7 mouse cellular contexts compared by ENCODE assay signal in genomic region chr2:18676936-18677491, GRCm38 (mm10). TPM values are rescaled to one million over a fixed set of nuclear protein-coding genes. Genes with fewer than 3 reads are reported as not detected.
DNase-seq lines count a peak whose midpoint lies in the region; ATAC-seq and TF ChIP-seq lines count a peak whose summit lies in the region.

Bmi1 (plus strand) TSS chr2:18677018.

- TF ChIP-seq CTCF in cortical plate, adult 2 months (IDR thresholded peaks at IDR 0.05; ENCODE audit: extremely low read depth, insufficient read depth, low read length): no peak
- no peak for TF ChIP-seq CTCF in hindbrain, postnatal 0 days (IDR thresholded peaks at IDR 0.05; ENCODE audit: low read depth)
- no peak for TF ChIP-seq CTCF in small intestine, adult 2 months (IDR thresholded peaks at IDR 0.05; ENCODE audit: extremely low read depth, insufficient read length, insufficient replicate concordance, low read depth, low read length)

- no peak for TF ChIP-seq POLR2A in cortical plate, adult 2 months (IDR thresholded peaks at IDR 0.05; ENCODE audit: extremely low read depth, insufficient read depth, low read length)
- TF ChIP-seq POLR2A in small intestine, adult 2 months (IDR thresholded peaks at IDR 0.05; ENCODE audit: low read depth, low read length): peak; percentile 42

- peaks cover 6% of the 10 kb centered on the region; the same call in 1 of the 2 replicates for H3K4me1 ChIP-seq in cortical plate, adult 2 months (ENCODE audit: control insufficient read depth, insufficient read depth, low read length)
- H3K4me1 ChIP-seq in hindbrain, postnatal 0 days (ENCODE audit: insufficient read depth, low read length): 0 out of 2 replicates have a peak, but pooled peaks cover 7% of the 10 kb centered on the region
- H3K4me1 ChIP-seq in megakaryocyte, embryonic 14.5 days: peaks cover 32% of the 10 kb centered on the region
- no peaks in the 10 kb centered on the region; the same call in 1 of the 2 replicates for H3K4me1 ChIP-seq in small intestine, adult 2 months (ENCODE audit: control insufficient read depth, insufficient read depth, insufficient read length, low read length)

- no peaks in the 10 kb centered on the region for H3K36me3 ChIP-seq in hindbrain, postnatal 0 days (ENCODE audit: insufficient read depth, low read length)
- peaks cover 20% of the 10 kb centered on the region for H3K36me3 ChIP-seq in megakaryocyte, embryonic 14.5 days (replicated peaks; ENCODE audit: low read length)
- no peaks in the 10 kb centered on the region for H3K36me3 ChIP-seq in small intestine, adult 2 months (ENCODE audit: control insufficient read depth, insufficient read depth, low read length)

- peak; percentile 67 for ATAC-seq in hindbrain, postnatal 0 days

- peak; percentile 87 for DNase-seq in adrenal gland, adult 2 months
- DNase-seq in gastrocnemius, postnatal 25 days: peak; percentile 74
- peak; percentile 77 for DNase-seq in hindbrain, postnatal 0 days (ENCODE audit: low spot score)
- DNase-seq in left cerebral cortex, postnatal 25 days (ENCODE audit: low spot score in 2 of 2): peak; percentile 57 to 72

- peaks cover 14% of the 10 kb centered on the region for H3K27me3 ChIP-seq in hindbrain, postnatal 0 days (ENCODE audit: insufficient read depth, low read length)
- H3K27me3 ChIP-seq in megakaryocyte, embryonic 14.5 days (replicated peaks): peaks cover 31% of the 10 kb centered on the region
- peaks cover 26% of the 10 kb centered on the region for H3K27me3 ChIP-seq in small intestine, adult 2 months (ENCODE audit: control insufficient read depth, insufficient read depth, low read length)

- intact Hi-C loops in left cerebral cortex, postnatal 25 days (cut with DNase I): loop anchor here (2.0 to 10.0 kb wide), 7 partner anchors 14 to 978 kb away; partner anchors contain the start of genes 4930426L09Rik, Mllt10, Otud1 and Pip4k2a

- H3K4me2 ChIP-seq in hindbrain, postnatal 0 days (ENCODE audit: low read depth, low read length): peak within 1 kb of the TSS; percentile 80

- H3K27ac ChIP-seq in cortical plate, adult 2 months (ENCODE audit: insufficient read depth, low read length): peak within 1 kb of the TSS; percentile 100
- H3K27ac ChIP-seq in hindbrain, postnatal 0 days: peak within 1 kb of the TSS; percentile 90
- H3K27ac ChIP-seq in small intestine, adult 2 months (ENCODE audit: insufficient read depth, low read depth, low read length): peak within 1 kb of the TSS; percentile 67

- H3K9me3 ChIP-seq in hindbrain, postnatal 0 days (ENCODE audit: low read length): no peaks in the 10 kb centered on the region
- H3K9me3 ChIP-seq in megakaryocyte, embryonic 14.5 days: no peaks in the 10 kb centered on the region

- peak within 1 kb of the TSS; percentile 92 for H3K9ac ChIP-seq in hindbrain, postnatal 0 days (replicated peaks; ENCODE audit: low read length)

- under 1% methylated on average over 39 of the region's 77 CpGs for WGBS in hindbrain, postnatal 0 days
- WGBS in small intestine, adult 2 months: 0% methylated on average over 67 of the region's 77 CpGs

- peak within 1 kb of the TSS; percentile 49 for H3K4me3 ChIP-seq in cortical plate, adult 2 months (ENCODE audit: insufficient read depth, low read length)
- H3K4me3 ChIP-seq in hindbrain, postnatal 0 days (ENCODE audit: low read length): peak within 1 kb of the TSS; percentile 78
- peak within 1 kb of the TSS; percentile 94 for H3K4me3 ChIP-seq in megakaryocyte, embryonic 14.5 days (replicated peaks)
- H3K4me3 ChIP-seq in small intestine, adult 2 months (ENCODE audit: low read depth, low read length): peak within 1 kb of the TSS; percentile 89

RNA-seq across cellular contexts. Expression of gene Bmi1, which starts in this region (rescaled TPM):
- 10 to 100 TPM; 63.2 to 86.4 TPM for total RNA-seq in adrenal gland, adult 2 months (2021)
- polyA plus RNA-seq in adrenal gland, adult 2 months (2012; rRNA removed): 7.8 and 11.8 TPM in 2 replicates
- polyA plus RNA-seq in cortical plate, adult 2 months (2012; rRNA removed): 34.7 and 37.1 TPM in 2 replicates
- total RNA-seq in gastrocnemius, postnatal 25 days (2021): 10 to 100 TPM; 29.9 to 42.7 TPM
- 37.2 and 61.9 TPM in 2 replicates for total RNA-seq in hindbrain, postnatal 0 days (2014; rRNA removed)
- polyA plus RNA-seq in hindbrain, postnatal 0 days (2015; fragmentation: Nextera tagmentation; extraction: Ambion mirVana): 11.8 and 14.0 TPM in 2 replicates
- 10 to 100 TPM; 43.9 to 46.6 TPM for total RNA-seq in left cerebral cortex, postnatal 25 days (2021)
- 2.7 and 5.1 TPM in 2 replicates for polyA plus RNA-seq in megakaryocyte, embryonic 14.5 days (2012; ENCODE audit: insufficient read depth, low replicate concordance)
- polyA plus RNA-seq in small intestine, adult 2 months (2012; rRNA removed): 2.1 and 3.1 TPM in 2 replicates

Comparison
In these comparisons a context has a peak if more than half of its experiments do, and no peak if none do; other contexts are left out.
1. Peak in every context shown above with its lines: DNase-seq, ATAC-seq, H3K4me3 ChIP-seq and H3K27ac ChIP-seq.